Mouse (Mus musculus) thymus, adult 2 months (tissue): Measurements from ENCODE around the gene Trim61.

Experiments
- CTCF ChIP-seq: fragments of 200-500 bp; IDR thresholded peaks from 2 replicates; pipeline ENCODE4 v1.5.1; 2012; ENCODE audit warnings: mild to moderate bottlenecking, control low read depth, low read length, moderate library complexity, borderline replicate concordance; ENCODE audit not compliant: control insufficient read depth, poor library complexity, insufficient read depth; ENCODE audit errors: extremely low read depth
- POLR2A ChIP-seq: fragments of 200-500 bp; IDR thresholded peaks from 2 replicates; pipeline ENCODE4 v1.6.1; 2012; ENCODE audit warnings: mild to moderate bottlenecking, low read length, control low read depth, moderate library complexity; ENCODE audit not compliant: control insufficient read depth, poor library complexity, insufficient read depth; ENCODE audit errors: extremely low read depth

GRCm38 (mm10) chr8:64983150-64983897, 35.0 kb downstream of the Trim61 start:
- no peak for TF ChIP-seq POLR2A
- no peak for TF ChIP-seq CTCF
